Mouse (Mus musculus): ENCODE data around the gene Pde6h. TPM values are rescaled to one million over a fixed set of nuclear protein-coding genes. Genes with fewer than 3 reads are reported as not detected.
A peak's percentile ranks its signal among the peaks of the same experiment; 100 is the strongest.

Gene Pde6h
- polyA plus RNA-seq, 1 experiment from 2014 or later, result not detected

GRCm38 (mm10) chr6:136998181-136998580 is 74.5 kb downstream of the Pde6h start:
- H3K4me2 ChIP-seq, result no peak overlapping the region
- 80% methylated on average over 7 of the region's 7 CpGs for WGBS
- no peak for ATAC-seq (replicated peaks)

GRCm38 (mm10) chr6:136999009-136999408 is 75.4 kb downstream of the Pde6h start:
- Histone ChIP-seq H3K4me3 (no peak overlapping the region), H3K27ac (no peak overlapping the region), H3K4me2 (no peak overlapping the region), H3K36me3 (replicated peaks) (no peaks in the 10 kb centered on the region), H3K4me1 (peaks cover 5% of the 10 kb centered on the region; the same call in 1 of the 2 replicates), H3K27me3 (replicated peaks) (no peaks in the 10 kb centered on the region), H3K9me3 (no peaks in the 10 kb centered on the region), H3K9ac (no peak overlapping the region)
- no peak for ATAC-seq (replicated peaks)
- WGBS, result 90% methylated on average over 3 of the region's 3 CpGs

More at GRCm38 (mm10) chr6:136998181-136998580, 74.5 kb downstream of the Pde6h start:
- Histone ChIP-seq H3K9me3 (no peaks in the 10 kb centered on the region), H3K4me1 (peaks cover 5% of the 10 kb centered on the region; the same call in 1 of the 2 replicates), H3K9ac (no peak overlapping the region), H3K36me3 (replicated peaks) (no peaks in the 10 kb centered on the region), H3K4me3 (no peak overlapping the region), H3K27me3 (replicated peaks) (no peaks in the 10 kb centered on the region), H3K27ac (no peak overlapping the region)

GRCm38 (mm10) chr6:136999707-137000446 is 76.2 kb downstream of the Pde6h start:
- no peak for ATAC-seq (replicated peaks)

GRCm38 (mm10) chr6:137000706-137001105 is 77.1 kb downstream of the Pde6h start:
- Histone ChIP-seq H3K27me3 (replicated peaks) (no peaks in the 10 kb centered on the region), H3K9ac (no peak overlapping the region), H3K27ac (peak overlapping the region; percentile 23; the same call in 1 of the 2 replicates), H3K36me3 (replicated peaks) (no peaks in the 10 kb centered on the region), H3K9me3 (no peaks in the 10 kb centered on the region), H3K4me2 (peak overlapping the region; percentile 18), H3K4me1 (peaks cover 5% of the 10 kb centered on the region; the same call in 1 of the 2 replicates), H3K4me3 (no peak overlapping the region)
- ATAC-seq (replicated peaks), result peak; percentile 46
- WGBS, result 41% methylated on average over 10 of the region's 10 CpGs

More at GRCm38 (mm10) chr6:136999707-137000446, 76.2 kb downstream of the Pde6h start:
- peaks cover 5% of the 10 kb centered on the region; the same call in 1 of the 2 replicates for H3K4me1 ChIP-seq
- H3K9ac ChIP-seq, result no peak overlapping the region
- H3K27me3 ChIP-seq (replicated peaks), result no peaks in the 10 kb centered on the region
- 89% methylated on average over 15 of the region's 15 CpGs for WGBS
- H3K9me3 ChIP-seq, result no peaks in the 10 kb centered on the region
- no peak overlapping the region for H3K4me2 ChIP-seq
- no peak overlapping the region for H3K4me3 ChIP-seq
- H3K27ac ChIP-seq, result no peak overlapping the region
- no peaks in the 10 kb centered on the region for H3K36me3 ChIP-seq (replicated peaks)

GRCm38 (mm10) chr6:137001267-137002168 is 77.9 kb downstream of the Pde6h start:
- no peaks in the 10 kb centered on the region for H3K36me3 ChIP-seq (replicated peaks)
- ATAC-seq (replicated peaks), result peak; percentile 19; the same call in 1 of the 2 replicates
- peaks cover 5% of the 10 kb centered on the region; the same call in 1 of the 2 replicates for H3K4me1 ChIP-seq
- H3K27me3 ChIP-seq (replicated peaks), result no peaks in the 10 kb centered on the region
- no peak overlapping the region for H3K27ac ChIP-seq
- no peak overlapping the region for H3K4me3 ChIP-seq
- no peak overlapping the region for H3K9ac ChIP-seq
- H3K4me2 ChIP-seq, result no peak overlapping the region
- 83% methylated on average over 6 of the region's 6 CpGs for WGBS
- H3K9me3 ChIP-seq, result no peaks in the 10 kb centered on the region

GRCm38 (mm10) chr6:137002169-137002514 is 78.5 kb downstream of the Pde6h start:
- Histone ChIP-seq H3K27ac (no peak overlapping the region), H3K4me1 (peaks cover 5% of the 10 kb centered on the region; the same call in 1 of the 2 replicates), H3K4me3 (no peak overlapping the region), H3K4me2 (no peak overlapping the region), H3K9me3 (no peaks in the 10 kb centered on the region), H3K9ac (no peak overlapping the region), H3K36me3 (replicated peaks) (no peaks in the 10 kb centered on the region), H3K27me3 (replicated peaks) (no peaks in the 10 kb centered on the region)
- 89% methylated on average over 5 of the region's 5 CpGs for WGBS
- no peak for ATAC-seq (replicated peaks)

GRCm38 (mm10) chr6:137004359-137004758 is 80.7 kb downstream of the Pde6h start:
- Histone ChIP-seq H3K4me2 (no peak overlapping the region), H3K4me3 (no peak overlapping the region), H3K27me3 (replicated peaks) (no peaks in the 10 kb centered on the region), H3K4me1 (peaks cover 5% of the 10 kb centered on the region; the same call in 1 of the 2 replicates), H3K36me3 (replicated peaks) (no peaks in the 10 kb centered on the region), H3K9ac (no peak overlapping the region), H3K9me3 (no peaks in the 10 kb centered on the region), H3K27ac (no peak overlapping the region)
- ATAC-seq (replicated peaks), result peak; percentile 70
- WGBS, result 69% methylated on average over 4 of the region's 4 CpGs

GRCm38 (mm10) chr6:137011187-137011586 is 87.6 kb downstream of the Pde6h start:
- Histone ChIP-seq H3K27ac (no peak overlapping the region), H3K9ac (no peak overlapping the region), H3K9me3 (no peaks in the 10 kb centered on the region), H3K4me1 (no peaks in the 10 kb centered on the region), H3K4me3 (no peak overlapping the region), H3K27me3 (replicated peaks) (no peaks in the 10 kb centered on the region), H3K36me3 (replicated peaks) (no peaks in the 10 kb centered on the region), H3K4me2 (no peak overlapping the region)
- WGBS, result 92% methylated on average over 5 of the region's 5 CpGs
- ATAC-seq (replicated peaks), result no peak

- no peaks in the 10 kb centered on the region for H3K4me1 ChIP-seq
- no peak overlapping the region for H3K9ac ChIP-seq
- no peak overlapping the region for H3K27ac ChIP-seq
- no peak for ATAC-seq (replicated peaks)
- H3K36me3 ChIP-seq (replicated peaks), result no peaks in the 10 kb centered on the region
- H3K27me3 ChIP-seq (replicated peaks), result no peaks in the 10 kb centered on the region
- no peaks in the 10 kb centered on the region for H3K9me3 ChIP-seq
- WGBS, result 73% methylated on average over 6 of the region's 6 CpGs
- H3K4me2 ChIP-seq, result no peak overlapping the region
- no peak overlapping the region for H3K4me3 ChIP-seq
Observed at GRCm38 (mm10) chr6:137014346-137014745, 90.7 kb downstream of the Pde6h start.

- 87% methylated on average over 7 of the region's 7 CpGs for WGBS
- Histone ChIP-seq H3K4me3 (no peak overlapping the region), H3K9me3 (no peaks in the 10 kb centered on the region), H3K27ac (no peak overlapping the region), H3K36me3 (replicated peaks) (no peaks in the 10 kb centered on the region), H3K27me3 (replicated peaks) (no peaks in the 10 kb centered on the region), H3K4me1 (no peaks in the 10 kb centered on the region), H3K4me2 (no peak overlapping the region), H3K9ac (no peak overlapping the region)
- ATAC-seq (replicated peaks), result no peak
Observed at GRCm38 (mm10) chr6:137017216-137017973, 93.8 kb downstream of the Pde6h start.
